Mouse (Mus musculus) left cerebral cortex, adult 2 months (tissue): Measurements from ENCODE around the gene Apol6. TPM values are rescaled to one million over a fixed set of nuclear protein-coding genes. Genes with fewer than 3 reads are reported as not detected.

Experiments
- DNase-seq, 2 experiments: peaks; one replicate each; pipeline ENCODE4 v3.0.0; 2021 to 2022; ENCODE audit warnings: low spot score in 2 of 2, mixed read lengths in 1 of 2; ENCODE audit errors: extremely low spot score in 1 of 2
- H3K27ac ChIP-seq: fragments of 200-600 bp; 2 replicates; pipeline ENCODE4 v1.8.1; 2022
- H3K4me3 ChIP-seq: fragments of 200-600 bp; 2 replicates; pipeline ENCODE4 v1.8.1; 2022
- CTCF ChIP-seq: fragments of 200-600 bp; IDR thresholded peaks from 2 replicates; pipeline ENCODE4 v1.8.1; 2022; ENCODE audit warnings: antibody characterized with exemption, mild to moderate bottlenecking, moderate library complexity
- intact Hi-C: fragments of 180-260 bp; cut with DNase I; formaldehyde crosslinking; loops from one replicate; pipeline ENCODE4 v1.15.1; 2025
- total RNA-seq, 2 experiments: library from RNA; stranded (reverse); gene quantifications; 2 replicates each; pipeline ENCODE4 v1.2.3; 2021

The Apol6 gene
- total RNA-seq, 2 experiments from 2014 or later = 0.19 TPM; not detected in 1

GRCm38 (mm10) chr15:77018740-77019340 is 25.7 kb upstream of the Apol6 start:
- peak in 1 of 2 experiments; percentile 40 for DNase-seq
- no peak overlapping the region for H3K4me3 ChIP-seq
- TF ChIP-seq CTCF = peak; percentile 62
- no peak overlapping the region for H3K27ac ChIP-seq
- intact Hi-C loops = loop anchor here (5.0 kb wide), 1 partner anchor 348 kb away; no protein-coding TSS in a partner anchor

- TF ChIP-seq CTCF = no peak
- no peak overlapping the region for H3K4me3 ChIP-seq
- intact Hi-C loops = loop anchor here (5.0 kb wide), 1 partner anchor 348 kb away; no protein-coding TSS in a partner anchor
- DNase-seq = no peak
- H3K27ac ChIP-seq = no peak overlapping the region
These were observed 25.0 kb upstream of the Apol6 start for GRCm38 (mm10) chr15:77019533-77019932.

- Histone ChIP-seq H3K27ac (no peak overlapping the region), H3K4me3 (no peak overlapping the region)
- no peak for TF ChIP-seq CTCF
- DNase-seq = no peak
- intact Hi-C loops = no loop called here
These were observed 24.4 kb upstream of the Apol6 start for GRCm38 (mm10) chr15:77020136-77020535.

- Histone ChIP-seq H3K27ac (no peak overlapping the region), H3K4me3 (no peak overlapping the region)
- DNase-seq = no peak
- intact Hi-C loops = no loop called here
- no peak for TF ChIP-seq CTCF
These were observed 23.5 kb upstream of the Apol6 start for GRCm38 (mm10) chr15:77021056-77021455.

GRCm38 (mm10) chr15:77021851-77022250 is 22.7 kb upstream of the Apol6 start:
- no peak for TF ChIP-seq CTCF
- Histone ChIP-seq H3K27ac (no peak overlapping the region), H3K4me3 (no peak overlapping the region)
- no peak for DNase-seq
- intact Hi-C loops = no loop called here

- H3K4me3 ChIP-seq = no peak overlapping the region
- intact Hi-C loops = no loop called here
- no peak overlapping the region for H3K27ac ChIP-seq
- no peak for DNase-seq
- no peak for TF ChIP-seq CTCF
These were observed 22.1 kb upstream of the Apol6 start for GRCm38 (mm10) chr15:77022401-77022957.

GRCm38 (mm10) chr15:77025884-77026583 is 18.5 kb upstream of the Apol6 start:
- no peak overlapping the region for H3K27ac ChIP-seq
- no peak for DNase-seq
- intact Hi-C loops = no loop called here
- no peak for TF ChIP-seq CTCF
- H3K4me3 ChIP-seq = no peak overlapping the region

GRCm38 (mm10) chr15:77027117-77027516 is 17.4 kb upstream of the Apol6 start:
- Histone ChIP-seq H3K27ac (no peak overlapping the region), H3K4me3 (no peak overlapping the region)
- intact Hi-C loops = no loop called here
- no peak for TF ChIP-seq CTCF
- no peak for DNase-seq

- no peak for TF ChIP-seq CTCF
- H3K27ac ChIP-seq = no peak overlapping the region
- no peak for DNase-seq
- intact Hi-C loops = no loop called here
- no peak overlapping the region for H3K4me3 ChIP-seq
These were observed 16.9 kb upstream of the Apol6 start for GRCm38 (mm10) chr15:77027675-77028074.

- Histone ChIP-seq H3K4me3 (no peak overlapping the region), H3K27ac (no peak overlapping the region)
- TF ChIP-seq CTCF = peak; percentile 84
- peak; percentile 43 to 44 for DNase-seq
- intact Hi-C loops = no loop called here
These were observed 15.1 kb upstream of the Apol6 start for GRCm38 (mm10) chr15:77029331-77029991.

- no peak for TF ChIP-seq CTCF
- H3K4me3 ChIP-seq = no peak overlapping the region
- peak overlapping the region; percentile 28 for H3K27ac ChIP-seq
- intact Hi-C loops = no loop called here
- DNase-seq = no peak
These were observed 13.3 kb upstream of the Apol6 start for GRCm38 (mm10) chr15:77031271-77031670.

GRCm38 (mm10) chr15:77034526-77034925 is 10.0 kb upstream of the Apol6 start:
- H3K27ac ChIP-seq = no peak overlapping the region
- no peak for TF ChIP-seq CTCF

More at GRCm38 (mm10) chr15:77034526-77034925, 10.0 kb upstream of the Apol6 start:
- no peak overlapping the region for H3K4me3 ChIP-seq
- intact Hi-C loops = no loop called here
- DNase-seq = no peak
